Comparison of ENCODE assay signal across 8 mouse cellular contexts in the genomic region with DNA sequence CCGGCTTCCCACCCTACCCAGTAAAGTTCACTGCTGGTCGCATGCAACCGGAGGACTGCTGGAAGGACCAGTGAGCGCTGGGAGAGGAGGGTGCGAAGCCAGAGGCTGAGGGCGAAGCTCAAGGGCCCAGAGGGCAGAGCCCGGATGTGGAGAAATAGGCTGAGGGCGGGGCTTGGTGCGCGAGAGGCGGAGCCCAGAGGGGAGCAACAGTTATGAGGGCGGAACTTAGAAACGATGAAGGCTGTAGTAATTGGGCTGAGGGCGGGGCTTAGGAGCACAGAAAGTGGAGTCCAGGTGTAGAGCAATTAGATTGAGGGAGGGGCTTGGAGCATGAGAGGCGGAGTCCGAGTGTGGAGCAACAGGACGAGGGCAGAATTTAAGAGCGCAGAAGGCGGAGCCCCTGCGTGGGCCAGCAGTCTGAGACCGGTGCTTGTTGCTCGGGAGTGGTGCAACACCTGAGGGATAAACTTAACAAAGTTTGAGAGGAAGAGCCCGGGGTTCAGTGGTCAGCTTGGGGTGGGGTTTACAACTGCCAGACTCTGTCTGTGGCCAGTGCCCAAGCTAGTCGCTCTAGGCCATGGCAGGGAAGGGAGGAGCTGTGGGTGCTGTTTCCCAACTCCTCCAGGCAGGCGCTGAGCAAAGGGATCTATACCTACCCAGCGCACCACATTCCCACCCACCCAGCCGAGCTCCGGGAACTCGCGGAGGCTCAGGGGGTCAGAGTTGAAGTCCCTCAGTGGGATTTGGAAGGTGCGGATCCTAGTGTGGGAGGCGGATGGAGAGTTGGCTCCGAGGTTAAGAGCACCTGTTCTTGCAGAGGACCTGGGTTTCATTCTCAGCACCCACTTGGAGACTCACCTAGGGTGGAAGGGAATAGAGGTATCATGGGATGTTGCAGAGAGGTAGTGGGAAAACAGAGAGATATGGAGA.
DNase-seq lines count a peak whose midpoint lies in the region; ATAC-seq and TF ChIP-seq lines count a peak whose summit lies in the region.

No protein-coding gene starts in this region.

- ATAC-seq in embryonic facial prominence, embryonic 14.5 days (ENCODE audit: low read depth) = peak; percentile 75
- peak; percentile 56 for ATAC-seq in heart, embryonic 13.5 days (ENCODE audit: extremely low read depth, insufficient number of reproducible peaks, low FRiP score, low TSS enrichment)
- peak; percentile 93 for ATAC-seq in kidney, embryonic 15.5 days (replicated peaks; ENCODE audit: low FRiP score)

- H3K9me3 ChIP-seq in embryonic facial prominence, embryonic 14.5 days (ENCODE audit: control insufficient read depth, low read length) = peaks cover 23% of the 10 kb centered on the region
- H3K9me3 ChIP-seq in heart, embryonic 13.5 days = peaks cover 23% of the 10 kb centered on the region
- H3K9me3 ChIP-seq in kidney, embryonic 15.5 days (replicated peaks) = peaks cover 19% of the 10 kb centered on the region; the same call in 1 of the 2 replicates

- TF ChIP-seq POLR2A in bone marrow macrophage, adult 2 months (IDR thresholded peaks at IDR 0.05; ENCODE audit: borderline replicate concordance, low read depth, low read length) = no peak

- no peak overlapping the region for H3K9ac ChIP-seq in embryonic facial prominence, embryonic 14.5 days (ENCODE audit: low read depth, low read length)
- H3K9ac ChIP-seq in heart, embryonic 13.5 days = no peak overlapping the region
- H3K9ac ChIP-seq in kidney, embryonic 15.5 days = no peak overlapping the region

- no peaks in the 10 kb centered on the region for H3K36me3 ChIP-seq in embryonic facial prominence, embryonic 14.5 days (ENCODE audit: control insufficient read depth, insufficient read depth, low read length)
- H3K36me3 ChIP-seq in heart, embryonic 13.5 days = no peaks in the 10 kb centered on the region
- no peaks in the 10 kb centered on the region for H3K36me3 ChIP-seq in kidney, embryonic 15.5 days

- H3K27me3 ChIP-seq in embryonic facial prominence, embryonic 14.5 days (replicated peaks; ENCODE audit: control insufficient read depth, insufficient read depth, low read length) = no peaks in the 10 kb centered on the region
- H3K27me3 ChIP-seq in heart, embryonic 13.5 days (replicated peaks) = peaks cover 9% of the 10 kb centered on the region
- no peaks in the 10 kb centered on the region for H3K27me3 ChIP-seq in kidney, embryonic 15.5 days

- peak; percentile 100 for DNase-seq in ES-CJ7 (ENCODE audit: low read depth, low spot score)
- peak; percentile 34 for DNase-seq in embryonic facial prominence, embryonic 14.5 days (ENCODE audit: low spot score)
- DNase-seq in lung, postnatal 10 days = peak; percentile 77
- peak; percentile 4 for DNase-seq in ovary, postnatal 10 days (ENCODE audit: low spot score)
- peak; percentile 77 for DNase-seq in urinary bladder, postnatal 14 days (ENCODE audit: low spot score)

- H3K27ac ChIP-seq in bone marrow macrophage, adult 2 months (ENCODE audit: insufficient read depth, low read depth, low read length) = no peak overlapping the region
- H3K27ac ChIP-seq in embryonic facial prominence, embryonic 14.5 days (replicated peaks; ENCODE audit: low read depth, low read length) = no peak overlapping the region
- no peak overlapping the region for H3K27ac ChIP-seq in heart, embryonic 13.5 days (replicated peaks)
- no peak overlapping the region for H3K27ac ChIP-seq in kidney, embryonic 15.5 days

- H3K4me1 ChIP-seq in bone marrow macrophage, adult 2 months (ENCODE audit: control insufficient read depth, insufficient read depth, low read length) = no peaks in the 10 kb centered on the region
- H3K4me1 ChIP-seq in embryonic facial prominence, embryonic 14.5 days (ENCODE audit: control insufficient read depth, insufficient read depth, low read length) = no peaks in the 10 kb centered on the region
- no peaks in the 10 kb centered on the region for H3K4me1 ChIP-seq in heart, embryonic 13.5 days
- H3K4me1 ChIP-seq in kidney, embryonic 15.5 days = no peaks in the 10 kb centered on the region

- 47% methylated on average over 33 of the region's 33 CpGs for WGBS in embryonic facial prominence, embryonic 14.5 days
- 36% methylated on average over 33 of the region's 33 CpGs for WGBS in heart, embryonic 13.5 days
- WGBS in kidney, embryonic 15.5 days = 45% methylated on average over 33 of the region's 33 CpGs

- no peak; the same call in 1 of the 2 replicates for TF ChIP-seq CTCF in bone marrow macrophage, adult 2 months (IDR thresholded peaks at IDR 0.05; ENCODE audit: low read depth, low read length)

- H3K4me2 ChIP-seq in embryonic facial prominence, embryonic 14.5 days (ENCODE audit: low read depth, low read length) = peak overlapping the region; percentile 34
- peak overlapping the region; percentile 59 for H3K4me2 ChIP-seq in heart, embryonic 13.5 days
- H3K4me2 ChIP-seq in kidney, embryonic 15.5 days = peak overlapping the region; percentile 46

- 0 out of 2 replicates have a peak overlapping the region, but pooled peaks have one; percentile 13 for H3K4me3 ChIP-seq in bone marrow macrophage, adult 2 months (ENCODE audit: insufficient read depth, low read length)
- H3K4me3 ChIP-seq in embryonic facial prominence, embryonic 14.5 days (ENCODE audit: low read depth, low read length) = peak overlapping the region; percentile 11; the same call in 1 of the 2 replicates
- H3K4me3 ChIP-seq in heart, embryonic 13.5 days = peak overlapping the region; percentile 25
- H3K4me3 ChIP-seq in kidney, embryonic 15.5 days (replicated peaks) = peak overlapping the region; percentile 16

Comparison
In these comparisons a context has a peak if more than half of its experiments do, and no peak if none do; other contexts are left out.
1. DNase-seq: peak in every context shown above with its lines; median percentile 100 in ES-CJ7; 77 in lung, postnatal 10 days; 77 in urinary bladder, postnatal 14 days; 34 in embryonic facial prominence, embryonic 14.5 days; 4 in ovary, postnatal 10 days.